Mouse (Mus musculus): ENCODE results near the gene Lsamp.

Lsamp gene

GRCm38 (mm10) chr16:41258145-41259035, 1274.2 kb downstream of the Lsamp start:
- DNase-seq, result peak in 1 of 2 experiments; percentile 57

- DNase-seq, result no peak
These were observed 1292.0 kb downstream of the Lsamp start for GRCm38 (mm10) chr16:41275999-41276671.

GRCm38 (mm10) chr16:41317992-41318391, 1333.8 kb downstream of the Lsamp start:
- no peak for DNase-seq

GRCm38 (mm10) chr16:41343431-41343830, 1359.3 kb downstream of the Lsamp start:
- peak; percentile 33 to 44 for DNase-seq

- DNase-seq, result no peak
These were observed 1381.0 kb downstream of the Lsamp start for GRCm38 (mm10) chr16:41365138-41365537.

GRCm38 (mm10) chr16:41383702-41384101, 1399.5 kb downstream of the Lsamp start:
- no peak for DNase-seq

GRCm38 (mm10) chr16:41384288-41384687, 1400.1 kb downstream of the Lsamp start:
- no peak for DNase-seq

- DNase-seq, result peak in 1 of 2 experiments; percentile 4
These were observed 1424.7 kb downstream of the Lsamp start for GRCm38 (mm10) chr16:41408850-41409249.

- DNase-seq, result no peak
These were observed 1426.5 kb downstream of the Lsamp start for GRCm38 (mm10) chr16:41410671-41411070.

- no peak for DNase-seq
These were observed 1433.2 kb downstream of the Lsamp start for GRCm38 (mm10) chr16:41417363-41417762.

GRCm38 (mm10) chr16:41467391-41467790, 1483.2 kb downstream of the Lsamp start:
- no peak for DNase-seq

- DNase-seq, result no peak
These were observed 1494.5 kb downstream of the Lsamp start for GRCm38 (mm10) chr16:41478694-41479093.

- DNase-seq, result no peak
These were observed 1497.7 kb downstream of the Lsamp start for GRCm38 (mm10) chr16:41481832-41482231.

- DNase-seq, result peak; percentile 0 to 2
These were observed 1526.9 kb downstream of the Lsamp start for GRCm38 (mm10) chr16:41510915-41511552.

- DNase-seq, result no peak
These were observed 1537.4 kb downstream of the Lsamp start for GRCm38 (mm10) chr16:41521566-41521965.

GRCm38 (mm10) chr16:41524266-41524665, 1540.1 kb downstream of the Lsamp start:
- no peak for DNase-seq

GRCm38 (mm10) chr16:41532661-41533551, 1548.7 kb downstream of the Lsamp start:
- no peak for DNase-seq

- no peak for DNase-seq
These were observed 1549.5 kb downstream of the Lsamp start for GRCm38 (mm10) chr16:41533686-41534085.

GRCm38 (mm10) chr16:41535806-41536205, 1551.6 kb downstream of the Lsamp start:
- no peak for DNase-seq

- DNase-seq, result no peak
These were observed 1558.5 kb downstream of the Lsamp start for GRCm38 (mm10) chr16:41542641-41543040.

GRCm38 (mm10) chr16:41551164-41551563, 1567.0 kb downstream of the Lsamp start:
- no peak for DNase-seq

- DNase-seq, result no peak
These were observed 1567.7 kb downstream of the Lsamp start for GRCm38 (mm10) chr16:41551851-41552262.

Measured in kidney, adult 8-10 months (tissue).